Mouse (Mus musculus) ES-CJ7 (cell line): ENCODE measurements at regions not wholly inside any gene's neighbourhood (a gene's known extent, or its start where the extent isn't known, plus 50 kb on each side); places are given as distances from the start of the nearest gene placed in this dataset.

Source experiments
- DNase-seq: peaks from one replicate; pipeline ENCODE4 v3.0.0; 2011; ENCODE audit warnings: low read depth, low spot score

GRCm38 (mm10) chr11:64579826-64580225, 143.4 kb upstream of the F930015N05Rik start:
- no peak for DNase-seq

DNA sequence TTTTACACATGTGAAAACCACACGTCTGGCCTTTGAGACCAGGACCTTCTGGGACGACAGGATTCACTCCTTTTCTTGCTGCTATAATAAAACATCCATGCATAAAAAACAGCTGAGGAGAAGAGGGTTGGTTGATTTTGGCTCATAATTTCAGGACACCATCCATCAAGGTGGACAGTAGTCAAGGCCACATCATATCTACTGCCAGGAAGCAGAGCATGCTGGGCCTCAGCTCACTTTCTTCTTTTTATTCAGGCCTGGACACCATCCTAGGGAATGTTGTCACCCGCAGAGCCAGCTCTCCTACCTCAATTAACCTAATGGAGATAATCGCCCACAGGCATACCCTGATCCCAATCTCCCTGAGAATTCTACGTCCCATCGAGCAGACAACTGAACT, 149.6 kb upstream of the F930015N05Rik start:
- DNase-seq, result no peak

DNA sequence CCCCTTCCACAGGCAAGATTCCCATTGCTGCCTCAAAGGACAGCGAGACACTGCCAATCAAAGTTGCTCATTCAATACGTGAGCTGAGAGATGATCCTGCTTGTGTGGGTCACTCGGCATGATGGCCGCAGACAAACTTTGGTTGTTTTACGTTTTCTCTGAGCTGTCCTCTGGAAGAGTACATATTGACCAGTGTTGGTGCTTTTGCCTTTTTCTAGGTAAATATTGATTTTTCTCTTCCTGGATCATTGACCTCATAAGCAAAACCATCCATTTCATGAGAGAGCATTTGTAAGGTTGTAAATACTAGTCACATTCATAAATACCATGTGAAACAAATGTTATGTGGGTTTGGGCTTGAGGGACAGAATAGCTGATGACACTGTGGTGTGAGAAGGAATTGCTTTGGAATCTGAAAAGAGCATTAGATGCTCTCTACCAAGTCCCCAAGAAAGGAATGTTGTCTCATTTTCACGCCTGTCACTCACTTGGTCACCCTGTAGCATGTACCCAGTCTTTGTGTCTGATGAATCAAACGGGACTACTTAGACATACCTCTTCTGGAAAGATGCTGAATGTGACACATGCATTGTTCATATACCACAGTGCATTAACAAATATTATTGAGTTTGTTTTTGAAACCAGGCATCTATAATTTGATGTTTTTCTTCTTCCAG, 150.7 kb upstream of the F930015N05Rik start:
- DNase-seq, result no peak

GRCm38 (mm10) chr11:64587751-64588600, 151.5 kb upstream of the F930015N05Rik start:
- no peak for DNase-seq

- DNase-seq, result no peak
These were observed 152.1 kb upstream of the F930015N05Rik start for GRCm38 (mm10) chr11:64588601-64588989.

DNA sequence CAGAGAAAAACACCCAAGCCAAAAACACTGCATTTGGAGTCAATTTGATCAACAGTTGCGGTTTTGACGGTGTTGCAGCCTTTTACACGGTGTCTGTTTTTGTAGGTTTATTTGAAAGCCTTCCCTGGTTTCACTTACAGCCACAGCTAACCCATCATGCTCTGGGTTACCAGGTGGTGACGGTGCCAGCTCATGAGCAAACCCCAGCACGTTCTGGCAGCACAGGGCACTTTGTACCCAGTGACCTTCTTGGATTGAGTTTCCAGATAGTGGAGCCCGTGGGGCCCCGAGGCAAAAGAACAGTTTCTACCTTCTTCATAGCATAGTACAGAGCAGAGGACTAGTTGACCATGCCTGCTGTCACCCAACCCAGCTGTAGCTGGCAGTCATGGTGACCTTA, 152.6 kb upstream of the F930015N05Rik start:
- no peak for DNase-seq

DNA sequence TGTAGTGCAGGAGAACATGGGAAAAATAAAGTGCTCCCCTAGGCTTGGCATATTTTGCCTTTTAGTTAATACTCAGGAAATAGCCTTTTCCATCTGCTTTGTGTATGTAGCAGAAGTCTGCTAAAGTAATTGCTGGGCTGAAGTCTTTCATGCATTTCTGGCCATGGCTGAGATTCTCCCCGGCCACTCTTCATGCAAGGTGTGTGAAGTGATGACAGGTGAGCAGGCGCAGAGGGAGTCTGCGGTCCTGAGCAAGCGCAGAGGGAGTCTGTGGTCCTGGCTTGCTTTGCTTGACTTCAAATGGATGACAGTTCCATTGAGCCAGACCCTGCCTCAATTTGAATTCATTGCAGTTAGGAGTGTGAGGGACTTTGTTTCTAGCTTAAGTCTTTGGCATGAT, 153.6 kb upstream of the F930015N05Rik start:
- DNase-seq, result no peak

GRCm38 (mm10) chr11:64592253-64592652, 155.8 kb upstream of the F930015N05Rik start:
- DNase-seq, result no peak

DNA sequence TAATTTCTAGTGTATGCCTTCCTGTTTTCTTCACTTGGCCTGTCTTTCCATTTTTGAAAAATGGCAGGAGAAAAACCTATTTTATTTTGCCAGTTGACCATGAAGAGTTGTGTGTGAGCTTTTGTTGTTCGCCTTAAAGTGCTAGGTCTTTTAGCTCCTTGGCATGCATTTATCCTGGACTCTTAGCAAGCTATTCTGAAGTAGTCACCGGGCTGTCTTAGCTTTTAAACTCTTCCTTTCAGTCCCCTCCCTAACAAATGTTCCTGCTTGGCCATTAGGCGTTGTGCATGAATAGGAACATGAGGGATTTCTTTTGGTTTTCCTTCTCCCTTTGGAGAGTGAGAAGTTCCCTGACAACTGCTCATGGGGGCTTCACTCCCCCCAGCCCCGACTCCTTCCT, 160.9 kb upstream of the F930015N05Rik start:
- DNase-seq, result no peak

- DNase-seq, result no peak
These were observed 162.7 kb upstream of the F930015N05Rik start for GRCm38 (mm10) chr11:64599178-64599577.

DNA sequence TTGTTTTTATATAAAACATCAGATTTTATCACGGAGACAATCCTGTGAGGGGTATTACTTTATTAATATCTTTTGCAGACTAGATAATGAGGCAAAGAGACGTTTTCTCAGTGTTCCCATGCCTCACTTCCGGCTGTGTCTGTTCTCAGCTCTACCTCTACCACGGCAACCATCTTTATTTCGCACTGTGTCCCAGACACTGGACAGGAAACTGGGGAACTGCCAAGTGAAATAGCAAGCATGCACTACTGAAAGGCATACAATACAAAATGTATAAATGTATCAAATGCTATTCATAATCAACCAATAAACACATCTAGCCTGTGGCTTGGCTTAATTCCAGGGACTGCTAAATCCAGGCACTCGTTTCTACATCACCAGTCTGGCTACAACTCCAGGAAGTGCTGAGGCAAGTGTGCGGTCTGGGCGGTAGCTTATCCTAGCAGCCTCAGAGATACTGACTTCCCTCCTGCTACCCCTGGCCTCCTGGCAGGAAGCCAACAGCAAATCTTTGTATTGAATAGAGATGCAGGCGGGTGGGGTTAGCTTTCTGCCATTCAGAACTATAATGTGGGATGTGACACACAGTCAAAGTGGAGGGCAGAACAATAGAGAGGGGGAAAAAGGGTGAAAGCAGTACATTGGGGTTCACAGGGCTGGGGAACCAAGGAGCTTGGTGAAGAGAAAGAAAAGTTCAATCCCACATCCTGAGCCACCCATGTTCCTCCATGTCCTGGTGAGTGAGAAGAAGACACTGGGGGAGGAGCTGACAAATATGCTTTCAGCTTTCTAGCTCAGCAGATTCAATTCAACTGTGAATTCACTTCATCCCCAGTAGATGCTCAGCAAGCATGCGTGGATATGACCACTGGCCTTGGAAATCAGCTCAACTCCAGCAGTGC, 164.0 kb upstream of the F930015N05Rik start:
- peak; percentile 9 for DNase-seq

DNA sequence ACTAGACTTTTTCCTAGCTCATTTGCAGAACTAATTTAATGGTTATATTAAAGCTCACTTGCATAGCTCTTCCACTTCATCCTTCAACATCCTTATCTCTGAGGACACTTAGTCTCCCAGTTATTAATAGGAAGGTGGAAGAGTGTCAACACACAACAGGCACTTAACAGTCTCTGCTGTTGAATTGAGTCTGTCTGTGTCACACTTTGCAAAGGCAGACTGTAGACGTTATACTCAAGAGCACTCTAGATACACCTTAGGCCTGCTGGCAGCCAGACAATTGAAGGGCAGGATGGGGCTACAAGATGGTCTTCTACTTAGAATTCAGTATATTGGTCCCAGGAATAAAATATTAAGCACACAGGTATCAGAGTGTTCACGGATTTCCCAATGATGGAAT, 172.6 kb upstream of the F930015N05Rik start:
- DNase-seq, result no peak

GRCm38 (mm10) chr11:64610724-64611123, 174.3 kb upstream of the F930015N05Rik start:
- DNase-seq, result no peak

DNA sequence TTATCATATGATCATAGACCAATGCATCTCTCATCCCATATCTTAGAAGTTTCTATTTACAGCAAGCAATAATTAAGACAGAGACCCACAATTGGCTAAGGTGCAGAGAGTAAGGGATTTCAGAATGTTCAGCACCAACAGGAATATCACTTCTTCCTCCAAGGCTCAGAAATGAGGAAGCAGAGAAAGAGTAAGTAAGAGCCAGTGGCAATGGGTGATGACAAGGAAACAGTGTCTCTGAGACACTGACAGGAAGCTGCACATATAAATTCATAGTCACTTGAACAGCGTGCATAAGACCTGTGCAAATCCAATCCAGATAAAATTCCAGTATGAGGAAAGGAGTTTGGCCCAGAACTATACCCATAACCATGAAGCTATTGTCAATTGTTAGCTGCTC, 178.7 kb upstream of the F930015N05Rik start:
- no peak for DNase-seq

DNA sequence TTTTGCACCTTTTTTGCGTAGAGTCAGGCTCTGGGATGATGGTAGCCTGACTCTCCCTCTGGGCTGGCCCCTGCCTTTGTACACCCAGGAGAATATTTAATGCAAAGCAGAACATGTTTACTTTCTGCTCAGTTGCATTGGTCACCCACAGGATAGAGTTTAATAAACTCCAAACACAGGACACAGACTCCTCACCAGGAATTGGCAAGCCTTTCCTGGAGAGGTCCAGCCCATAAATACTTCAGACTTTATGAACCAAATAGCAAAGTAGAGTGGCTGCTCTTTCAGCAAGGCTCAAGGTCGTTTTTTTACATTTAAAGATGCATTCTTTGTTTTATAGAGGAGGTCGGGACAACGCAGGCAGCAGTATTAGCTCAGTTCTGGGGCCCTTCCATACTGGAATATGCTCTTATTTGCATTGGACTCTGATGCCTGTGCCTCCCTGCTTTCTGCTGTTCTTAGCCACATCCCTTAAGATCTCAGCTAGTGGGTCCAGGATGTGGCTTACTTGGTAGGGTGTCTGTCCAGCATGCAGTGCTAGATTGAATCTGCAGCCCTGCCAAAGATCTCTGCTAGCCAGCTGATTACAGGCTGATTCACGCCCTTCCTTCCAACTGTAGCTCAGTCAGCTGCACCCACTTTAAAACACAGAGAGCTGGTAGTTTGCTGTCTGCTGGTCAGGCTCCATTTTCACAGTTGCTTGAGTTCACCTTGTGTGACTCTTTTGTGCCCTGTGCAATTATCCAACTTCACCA, 182.4 kb upstream of the F930015N05Rik start:
- no peak for DNase-seq

GRCm38 (mm10) chr11:64627180-64627579, 190.7 kb upstream of the F930015N05Rik start:
- DNase-seq, result no peak

GRCm38 (mm10) chr11:64640947-64641346, 204.5 kb upstream of the F930015N05Rik start:
- no peak for DNase-seq

DNA sequence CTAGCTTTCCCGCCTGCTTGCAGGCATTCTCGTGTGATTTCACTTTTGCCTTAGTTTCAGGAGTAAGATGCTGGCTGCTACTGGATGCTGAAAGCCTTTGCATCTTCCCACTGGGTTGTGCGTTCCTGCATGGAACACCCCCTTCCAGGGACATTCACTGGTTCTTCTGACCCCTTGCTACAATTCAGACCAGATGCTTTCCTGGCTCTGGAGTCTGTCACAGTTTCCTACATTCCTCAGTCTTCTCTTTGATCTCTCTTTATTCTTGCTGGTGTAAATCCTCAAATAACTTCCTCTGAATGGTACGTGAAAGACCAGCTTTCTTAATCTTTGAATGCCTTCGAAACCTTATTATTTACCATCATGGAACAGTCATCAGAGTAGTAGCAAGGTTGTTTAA, 206.7 kb upstream of the F930015N05Rik start:
- no peak for DNase-seq

DNA sequence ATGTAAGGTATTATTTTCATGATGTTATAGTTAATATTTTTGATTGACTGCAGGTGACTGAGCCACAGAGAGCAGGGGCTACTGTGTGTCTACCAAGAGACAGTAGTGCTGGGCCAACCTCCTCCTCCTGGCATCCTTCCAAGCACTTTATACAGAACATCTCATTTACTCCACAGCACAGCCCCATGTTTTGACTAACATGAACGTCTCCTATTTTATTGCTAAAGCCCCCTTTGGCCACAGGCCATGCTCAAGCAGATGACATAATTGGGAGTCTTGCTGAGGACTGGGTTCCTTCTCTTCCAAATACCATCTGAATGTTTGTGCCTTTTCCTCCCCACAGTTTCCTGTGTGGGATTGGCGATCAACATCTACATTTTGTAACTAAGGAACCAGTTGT, 211.5 kb upstream of the F930015N05Rik start:
- no peak for DNase-seq

DNA sequence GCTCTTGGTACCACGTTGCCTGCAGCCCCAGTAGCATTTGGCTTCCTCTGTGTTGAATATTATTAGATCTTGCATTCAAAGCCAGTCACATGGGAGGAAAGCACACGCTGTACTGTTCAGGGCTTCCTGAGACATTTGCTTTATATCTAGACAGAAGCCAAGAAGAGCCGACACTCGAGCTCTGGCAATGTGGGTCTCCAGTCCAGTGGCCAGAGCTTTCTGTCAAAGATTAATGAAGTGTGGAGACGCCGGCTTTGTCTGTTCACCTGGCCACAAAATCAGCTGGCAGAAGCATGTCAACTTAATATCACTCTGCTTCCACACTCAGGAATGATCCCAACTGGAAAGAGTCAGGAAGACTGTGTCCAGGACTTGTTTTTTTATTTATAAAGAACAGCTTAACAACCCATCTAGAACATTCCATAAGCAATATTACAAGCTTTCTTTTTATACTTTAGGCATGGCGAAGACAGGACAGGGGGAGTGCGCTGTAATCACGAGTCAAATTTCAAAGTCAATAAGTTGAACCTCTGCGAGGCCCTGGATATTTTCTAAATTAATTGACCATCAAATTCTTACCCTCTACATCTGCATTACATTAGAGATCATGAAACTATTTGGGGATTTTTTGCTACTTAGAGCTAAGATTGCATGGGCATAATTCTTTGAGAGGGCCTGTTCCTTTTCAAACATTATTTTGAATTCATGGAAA, 214.3 kb upstream of the F930015N05Rik start:
- no peak for DNase-seq

DNA sequence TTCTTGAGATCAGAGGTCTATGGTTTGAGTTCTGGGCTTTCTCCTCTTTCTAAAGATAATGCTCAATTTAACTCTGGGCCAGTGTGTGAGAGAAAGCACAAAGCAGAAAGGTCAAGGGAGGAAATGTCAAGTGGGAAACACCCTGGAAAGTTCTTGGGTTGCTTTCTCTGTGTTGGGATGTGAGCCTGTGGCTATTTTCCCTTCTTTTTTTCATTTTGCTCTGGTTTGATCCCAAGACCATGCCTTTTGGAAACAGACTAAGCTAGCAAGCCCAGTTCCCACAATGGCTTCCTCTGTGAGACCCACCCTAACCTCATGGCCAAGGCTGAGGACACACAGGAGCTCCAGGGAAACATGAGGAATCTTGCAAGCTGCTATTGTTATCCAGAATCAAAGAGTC, 216.4 kb upstream of the F930015N05Rik start:
- DNase-seq, result no peak
